Mouse (Mus musculus) gastrocnemius, postnatal 25 days (tissue): Measurements from ENCODE around the gene Mkks. TPM values are rescaled to one million over a fixed set of nuclear protein-coding genes. Genes with fewer than 3 reads are reported as not detected.
A peak's percentile ranks its signal among the peaks of the same experiment; 100 is the strongest.
"Not testable (repeated sequence)": the region's sequence is repeated elsewhere in the genome, so short reads cannot be mapped to it uniquely, and the experiment has no call there.

Source experiments
- DNase-seq: peaks from one replicate; pipeline ENCODE4 v3.0.0; 2022
- long read RNA-seq, 2 experiments: library from polyadenylated mRNA; stranded (forward); transcript quantifications; one replicate each; pipeline ENCODE4 v2.0.0; 2021
- total RNA-seq, 2 experiments: library from RNA; stranded (reverse); gene quantifications; 1 replicate in 1 of 2; 2 replicates in 1 of 2; pipeline ENCODE4 v1.2.3; 2021

Gene Mkks
- total RNA-seq = 10 to 100 TPM; 21.6 to 28.7 TPM
- long read RNA-seq, experiment 1, partial matches to known transcripts = 10 of 19 reads
- long read RNA-seq, experiment 1, other reads (novel, unspliced or antisense) = 7 of 19 reads
- long read RNA-seq, experiment 2, transcript Mkks-202 (6 exons, 3,178 nt) = major isoform, 13 of 19 reads
- long read RNA-seq, experiment 2, partial matches to known transcripts = 0 of 19 reads
- long read RNA-seq, experiment 2, other reads (novel, unspliced or antisense) = 6 of 19 reads

DNA sequence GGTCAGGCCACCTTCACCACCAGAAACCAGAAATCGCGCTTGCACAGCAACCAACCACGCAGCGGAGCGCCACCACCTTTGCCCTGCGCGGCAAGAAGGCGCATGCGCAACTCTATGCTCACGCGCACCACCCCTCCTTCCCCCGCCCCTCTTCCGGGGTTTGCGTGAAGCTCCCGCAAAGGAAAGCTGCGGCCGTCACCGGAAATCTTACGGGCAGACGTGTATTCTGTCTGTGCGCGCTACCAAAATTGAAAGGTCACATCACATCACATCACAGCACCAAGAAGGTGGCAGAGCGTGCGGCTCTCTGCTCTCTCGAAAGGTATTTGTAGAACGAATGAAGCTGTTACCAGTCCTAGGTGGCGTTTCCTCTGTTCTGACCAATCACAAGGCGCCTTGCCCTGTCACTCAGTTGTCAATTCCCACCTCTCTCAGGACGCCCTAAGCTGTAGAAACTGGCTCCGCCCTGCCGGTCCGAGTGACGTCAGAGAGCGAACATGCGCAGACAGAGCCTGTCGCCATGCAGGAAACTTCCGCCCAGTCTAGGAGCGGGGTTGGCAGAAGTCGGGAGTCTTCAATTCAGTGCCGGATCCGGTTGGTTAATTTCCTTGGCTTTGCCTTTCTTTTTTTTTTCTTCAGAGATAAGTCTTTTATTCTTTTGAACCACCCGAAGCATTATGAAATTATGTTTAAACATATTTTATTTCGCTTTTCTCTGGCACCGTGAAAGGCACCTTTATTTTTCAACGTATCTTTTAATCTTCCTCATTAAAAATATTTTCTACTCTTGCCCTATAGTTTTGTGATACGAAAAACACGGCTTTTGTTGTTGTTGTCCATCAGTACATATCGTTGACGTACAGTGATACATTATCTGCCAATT lies at the start of gene Mkks, which contains the start of the genes Slx4ip and AL731706.1:
Mkks (minus strand) TSS at position 322 of the 883 bp plus-strand sequence.
Slx4ip (plus strand) TSS at position 151 of the 883 bp plus-strand sequence.
AL731706.1 (minus strand) TSS at position 322 of the 883 bp plus-strand sequence.
- peak; percentile 99 for DNase-seq

DNA sequence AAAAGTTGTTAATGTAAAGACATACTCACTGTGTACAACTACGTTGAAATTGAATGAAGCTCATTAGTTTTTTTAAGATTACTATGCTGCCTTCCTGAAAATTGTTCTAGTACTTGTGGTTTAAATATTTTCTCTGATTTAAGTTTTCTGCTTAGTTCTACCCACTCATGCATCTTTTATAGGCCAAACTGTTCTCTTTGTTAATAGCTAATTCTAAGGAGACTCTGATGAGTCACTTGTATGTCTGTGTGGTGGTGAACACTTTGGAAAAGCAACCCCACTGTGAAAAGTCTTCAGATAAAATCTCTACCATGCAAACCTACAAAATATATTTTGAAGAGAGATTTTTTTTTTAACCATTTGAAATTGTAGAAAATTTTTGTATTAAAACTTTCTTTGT lies 47.1 kb upstream of the Mkks start:
- DNase-seq = no peak

DNA sequence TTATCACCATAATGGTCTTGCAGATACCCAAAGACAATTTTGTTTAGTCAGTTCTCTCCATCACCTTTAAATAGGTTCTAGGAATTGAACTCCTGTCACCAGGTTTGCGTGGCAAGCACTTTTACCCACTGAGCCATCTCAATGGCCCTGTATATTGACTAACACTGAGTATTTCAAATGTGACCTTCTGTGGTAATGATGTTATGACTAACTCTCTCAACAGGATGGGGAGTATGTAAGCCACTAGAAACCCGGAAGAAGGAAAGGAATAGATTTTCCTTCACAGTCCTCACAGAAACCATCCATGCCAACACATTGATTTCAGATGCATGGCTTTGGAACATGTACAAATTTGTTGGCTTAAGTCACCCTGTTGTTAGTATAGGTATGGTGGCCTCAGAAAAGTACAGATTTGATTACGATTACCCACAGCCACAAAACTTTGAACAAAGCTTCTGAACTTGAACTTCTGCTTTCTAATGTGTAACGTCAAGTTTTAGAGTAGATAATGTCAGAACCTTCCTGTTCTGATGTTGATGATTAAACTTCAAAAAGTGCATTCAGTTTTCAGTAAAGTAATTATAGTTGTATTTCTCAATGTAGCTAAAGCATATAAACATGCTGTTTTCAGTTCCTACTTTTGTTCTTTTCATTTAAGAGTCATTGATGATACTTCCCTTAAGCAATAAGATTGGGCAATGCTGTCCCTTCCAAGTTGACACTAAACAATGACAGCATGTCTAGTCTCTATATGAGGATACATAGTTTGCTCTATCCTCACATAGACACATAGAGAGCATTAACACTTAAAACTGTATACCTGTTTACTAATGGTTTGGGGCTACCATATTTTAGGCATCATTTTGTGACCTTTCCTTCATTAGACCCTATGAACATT lies 45.5 kb upstream of the Mkks start:
- DNase-seq = no peak

DNA sequence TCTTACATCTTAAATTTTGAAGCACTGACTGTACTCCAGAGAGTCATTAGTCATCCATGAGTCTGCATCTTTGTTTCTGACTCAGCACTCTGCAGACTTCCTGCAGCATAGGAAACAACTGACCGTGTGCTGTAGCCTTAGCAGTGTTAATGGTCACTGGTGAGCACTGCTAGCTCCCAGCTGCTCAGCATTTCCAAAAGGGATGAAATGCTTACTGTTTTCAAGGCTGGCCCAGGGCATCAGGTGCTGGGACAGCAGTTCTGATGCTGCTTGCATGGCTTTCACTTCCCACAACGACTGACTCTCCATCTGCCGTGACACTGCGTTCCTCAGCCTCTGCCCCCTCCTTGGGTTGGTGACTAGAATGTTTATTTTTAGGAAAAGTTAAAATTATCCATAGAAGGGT lies 29.8 kb upstream of the Mkks start:
- DNase-seq = peak; percentile 27

DNA sequence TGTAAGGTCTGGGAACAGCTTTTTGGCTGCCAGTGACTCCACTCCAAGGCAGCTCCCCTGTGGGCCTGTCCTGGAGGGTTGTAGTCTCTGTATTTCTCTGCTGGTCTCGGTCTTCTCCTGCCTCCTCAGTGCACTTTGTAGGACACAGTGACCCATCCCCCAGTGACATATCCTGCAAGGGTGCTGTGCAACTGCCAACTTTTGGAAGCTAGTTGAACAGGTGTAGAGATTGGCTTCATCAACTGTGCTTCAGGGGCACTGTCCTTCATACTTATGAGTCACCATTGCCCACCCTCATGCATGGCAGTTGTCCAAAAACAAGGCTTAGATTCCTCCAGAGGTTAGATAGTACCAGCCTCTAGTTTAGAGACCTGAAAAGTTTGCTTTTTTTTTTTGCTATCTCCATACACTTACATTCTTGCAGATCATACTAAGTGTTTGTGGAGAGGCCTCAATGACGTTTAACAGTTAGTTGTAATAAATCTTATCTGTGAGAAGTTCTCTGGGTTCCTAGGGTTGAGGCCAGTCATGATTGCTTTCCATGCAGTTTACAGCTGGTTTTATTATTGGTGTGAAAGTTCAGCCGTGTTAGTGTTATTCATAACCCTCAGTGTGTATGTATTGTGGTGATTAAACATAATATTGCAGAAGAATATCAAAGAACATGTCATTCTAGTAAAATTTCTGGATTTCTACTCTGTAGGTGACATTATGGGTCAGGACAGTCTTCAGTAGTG lies 29.2 kb upstream of the Mkks start:
- DNase-seq = no peak

DNA sequence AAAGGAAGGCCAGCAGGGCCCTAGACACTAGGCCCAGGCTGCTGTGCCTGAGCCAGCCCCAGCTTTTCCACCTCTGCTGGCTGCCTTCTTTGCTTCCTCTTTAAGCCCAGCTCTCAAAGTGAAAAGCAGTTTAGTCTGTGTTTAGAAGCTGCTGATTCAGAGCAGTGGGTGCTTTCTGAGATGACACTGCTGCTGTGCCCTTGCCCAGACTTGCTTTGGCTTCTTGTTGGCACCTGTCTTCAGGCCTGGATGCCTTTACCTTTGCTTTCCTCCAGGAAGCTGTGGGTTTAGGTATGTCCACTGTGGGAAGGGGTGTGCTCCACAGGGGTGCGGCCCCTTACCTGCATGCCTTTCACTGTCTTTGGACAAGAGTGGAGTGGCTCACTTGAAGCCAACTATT lies 28.2 kb upstream of the Mkks start:
- DNase-seq = no peak

DNA sequence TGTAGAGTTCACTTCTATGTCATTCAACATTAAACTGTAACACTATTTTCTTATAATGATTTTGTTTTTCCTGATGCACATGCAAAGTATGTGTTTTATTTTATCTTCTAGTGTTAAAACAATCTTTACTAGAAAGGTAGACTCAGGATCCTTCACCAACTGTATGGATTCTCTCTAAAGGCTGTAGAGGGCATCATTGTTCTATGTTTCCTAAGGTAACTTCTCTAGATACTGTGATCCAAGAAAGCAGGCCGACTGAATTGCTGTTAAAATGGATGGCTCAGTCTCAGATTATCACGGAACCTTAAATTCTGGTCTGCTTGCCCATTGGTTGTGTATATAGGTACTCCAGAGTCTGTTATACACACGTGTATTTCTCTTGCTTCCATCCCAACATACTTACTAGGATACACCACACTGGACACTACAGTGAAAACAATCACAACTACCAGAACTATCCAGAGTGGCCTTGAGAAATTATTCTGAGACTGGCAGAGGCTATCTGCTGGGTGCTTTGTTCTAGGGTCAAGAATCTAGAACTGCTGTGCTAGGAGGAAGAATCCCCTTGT lies 23.2 kb upstream of the Mkks start:
- no peak for DNase-seq

DNA sequence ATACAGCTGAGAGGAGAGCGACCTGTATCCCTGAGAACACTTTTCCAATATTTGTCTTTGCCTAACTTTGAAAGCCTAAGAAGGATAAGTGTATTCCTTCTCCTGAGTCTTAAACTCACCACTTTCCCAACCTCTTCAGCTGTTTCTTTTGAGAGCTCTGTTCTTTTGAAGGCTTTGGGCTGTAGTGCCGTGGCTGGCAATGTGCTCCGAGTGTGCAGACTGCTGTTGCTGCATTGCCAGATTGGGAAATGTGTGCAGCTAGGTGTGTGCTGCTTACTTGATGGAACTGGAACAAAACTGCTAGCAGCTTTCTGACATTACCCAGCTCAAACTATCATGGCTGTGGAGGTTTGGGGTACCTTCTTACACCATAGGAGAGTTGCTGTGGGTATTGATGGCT lies 21.8 kb upstream of the Mkks start:
- no peak for DNase-seq

DNA sequence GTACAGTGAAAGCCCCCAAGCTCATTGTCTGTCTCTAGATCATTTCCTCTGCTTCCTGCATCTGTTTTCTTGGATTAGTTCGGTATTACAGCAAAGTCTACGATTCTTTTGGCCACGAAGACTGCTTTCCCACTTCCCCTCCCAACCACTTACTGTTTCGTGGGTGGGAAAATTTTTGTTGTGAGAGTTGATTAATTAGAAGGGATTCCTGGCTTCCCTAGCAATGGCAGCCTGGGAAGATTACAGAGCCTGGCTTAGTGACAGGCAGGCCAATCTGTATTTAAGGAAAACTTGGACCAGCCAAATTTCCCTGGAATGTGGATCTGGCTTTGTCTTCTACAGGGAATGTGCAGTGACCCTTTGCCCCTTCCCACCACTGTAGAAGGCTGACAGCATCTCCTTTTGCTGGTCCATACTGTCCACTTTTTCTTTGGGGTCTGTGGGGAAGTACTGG lies 20.8 kb upstream of the Mkks start:
- no peak for DNase-seq

DNA sequence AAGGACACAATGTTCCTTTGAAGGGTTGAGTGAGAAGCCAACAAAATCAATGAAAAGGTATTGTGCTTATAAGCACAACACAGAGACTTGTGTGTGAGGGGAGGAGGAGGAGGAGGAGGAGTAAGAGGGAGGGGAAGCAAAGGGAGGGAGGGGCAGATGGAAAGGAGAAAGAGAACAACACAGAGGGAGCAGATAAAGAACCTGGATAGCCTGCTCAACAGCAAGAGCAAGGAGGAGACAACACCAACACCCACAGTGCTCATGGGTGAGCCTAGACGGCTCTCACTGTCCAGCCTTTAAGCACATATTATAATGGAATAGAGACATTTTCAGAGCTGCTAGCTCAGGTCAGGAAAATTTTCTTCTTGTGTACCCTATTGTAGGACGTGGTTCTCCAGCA lies 18.1 kb upstream of the Mkks start:
- no peak for DNase-seq

DNA sequence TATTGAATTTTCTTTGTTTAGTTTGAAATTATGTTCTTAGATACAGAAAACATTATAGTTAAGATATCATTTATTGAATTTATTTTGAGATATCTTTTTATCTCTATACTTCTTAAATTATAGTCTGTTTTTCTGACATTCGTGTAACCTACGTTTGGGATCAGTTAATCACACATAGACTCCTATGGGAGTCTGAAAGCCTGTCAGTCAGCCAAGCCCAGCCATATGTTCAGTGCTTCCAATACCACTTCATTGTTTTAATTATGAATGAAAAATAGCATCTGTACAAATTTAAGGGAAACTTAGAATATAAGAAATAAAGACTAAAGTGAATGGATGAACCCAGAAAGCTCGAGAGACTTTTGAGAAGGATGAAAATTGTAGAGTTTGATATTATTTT lies 17.4 kb upstream of the Mkks start:
- DNase-seq = no peak

DNA sequence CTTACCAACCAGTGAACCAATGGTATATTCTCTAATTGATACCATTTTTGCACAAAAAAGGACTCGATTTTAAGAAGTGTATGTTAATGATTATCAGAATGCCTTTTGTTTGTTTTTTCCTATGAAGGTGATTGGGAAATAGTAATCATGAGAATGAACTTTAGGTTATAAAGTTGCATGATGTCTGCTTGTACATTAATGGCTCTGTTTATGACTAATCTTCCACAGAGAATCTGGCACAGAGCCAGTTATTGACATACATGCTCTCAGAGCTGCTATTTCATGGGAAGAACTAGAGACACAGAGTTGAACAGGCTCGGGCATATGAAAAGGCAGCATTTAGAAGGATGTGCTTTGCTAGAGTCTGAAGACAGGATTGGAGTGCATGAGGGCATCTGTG lies 4.9 kb upstream of the Mkks start:
- no peak for DNase-seq

DNA sequence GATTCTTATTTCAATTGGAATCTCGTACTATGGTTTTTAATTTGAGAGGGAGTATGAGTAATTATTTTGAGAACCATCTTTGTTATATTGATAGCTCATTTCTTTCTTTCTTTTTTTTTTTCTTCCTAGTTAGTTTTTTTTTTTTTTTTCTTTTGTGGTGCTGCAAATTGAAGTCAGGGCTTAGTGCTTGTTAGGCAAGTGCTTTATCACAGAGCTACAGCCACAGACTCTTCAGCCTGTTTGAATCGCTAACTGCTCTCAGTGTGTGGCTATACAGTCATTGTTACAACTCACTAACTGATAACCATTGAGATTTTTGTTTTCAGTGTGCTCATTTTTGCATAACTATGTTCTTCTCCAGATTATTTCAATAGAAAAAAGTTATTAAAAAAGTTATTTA lies 3.3 kb upstream of the Mkks start:
- DNase-seq = no peak

DNA sequence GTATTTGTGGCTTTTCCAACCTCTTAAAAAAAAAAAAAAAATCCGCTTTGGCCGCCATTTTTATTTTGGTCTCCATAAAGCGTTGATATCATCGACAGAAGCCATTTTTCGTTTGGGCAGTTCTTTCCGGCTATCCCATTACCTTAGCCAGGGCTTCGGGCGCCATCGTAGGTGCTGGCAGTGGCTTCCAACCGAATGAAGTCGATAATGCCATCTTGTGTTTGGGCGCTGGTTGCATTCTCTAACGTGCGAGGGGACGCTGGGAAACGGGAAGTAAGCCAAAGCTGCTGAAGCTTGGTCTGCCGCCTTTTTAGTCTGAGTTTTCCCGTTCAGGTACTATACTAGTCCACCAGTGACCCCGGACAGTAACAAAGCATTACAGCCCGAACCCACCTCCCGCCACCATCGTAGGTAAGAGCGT lies 772 bp upstream of the Mkks start:
- peak; percentile 95 for DNase-seq

DNA sequence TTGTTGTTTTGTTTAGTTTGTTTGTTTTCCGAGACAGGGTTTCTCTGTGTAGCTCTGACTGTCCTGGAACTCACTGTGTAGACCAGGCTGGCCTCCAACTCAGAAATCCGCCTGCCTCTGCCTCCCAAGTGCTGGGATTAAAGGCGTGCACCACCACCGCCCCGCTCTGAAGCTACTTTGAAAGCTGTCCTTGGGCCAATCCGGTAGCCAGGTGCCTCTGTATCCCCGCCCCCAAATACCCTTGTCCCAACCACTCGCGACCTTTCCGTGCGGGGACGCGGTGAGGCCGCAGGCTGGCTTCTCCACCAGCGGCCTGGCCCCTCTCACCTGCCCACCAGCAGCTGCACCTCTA lies 497 bp downstream of the Mkks start:
- not testable (repeated sequence) for DNase-seq

DNA sequence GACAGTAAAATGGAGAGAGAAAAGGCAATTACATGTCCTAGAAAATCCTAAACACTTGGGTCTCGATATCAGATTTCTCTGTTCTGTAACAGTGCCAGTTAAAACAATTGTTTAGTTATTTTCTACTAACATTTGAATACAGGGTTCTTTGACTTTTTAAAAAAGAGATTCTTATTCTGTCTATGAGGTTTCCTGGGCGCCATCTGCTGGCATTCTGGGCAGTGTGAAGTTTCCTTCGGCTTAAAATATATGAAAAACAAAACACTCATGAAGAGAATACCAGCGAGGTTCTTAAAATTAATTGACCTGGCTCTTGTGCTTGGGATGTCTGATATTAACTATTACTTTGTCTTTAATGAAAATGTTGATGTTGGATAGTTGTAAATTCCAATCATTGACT lies 4.3 kb downstream of the Mkks start:
- no peak for DNase-seq

DNA sequence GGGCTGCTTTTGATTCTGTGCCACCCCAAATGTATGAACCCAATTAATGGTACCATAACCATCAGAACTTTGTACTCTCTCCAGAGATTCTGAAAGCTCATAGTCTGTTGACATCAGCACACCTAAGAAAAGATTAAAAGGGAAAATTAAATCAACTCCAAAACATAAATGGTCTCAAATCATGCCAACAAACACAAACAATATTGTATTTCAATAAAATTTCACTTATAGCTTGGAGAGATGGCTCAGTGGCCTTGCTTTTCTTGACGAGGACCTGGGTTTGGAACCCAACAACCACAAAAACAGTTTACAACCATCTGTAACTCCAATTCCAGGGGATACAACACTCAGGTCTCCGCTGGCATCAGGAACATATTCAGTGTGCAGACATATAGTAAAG lies 5.6 kb downstream of the Mkks start, which contains the start of gene AL731706.2:
AL731706.2 (minus strand) TSS at position 101 of the 400 bp plus-strand sequence.
- DNase-seq = no peak

DNA sequence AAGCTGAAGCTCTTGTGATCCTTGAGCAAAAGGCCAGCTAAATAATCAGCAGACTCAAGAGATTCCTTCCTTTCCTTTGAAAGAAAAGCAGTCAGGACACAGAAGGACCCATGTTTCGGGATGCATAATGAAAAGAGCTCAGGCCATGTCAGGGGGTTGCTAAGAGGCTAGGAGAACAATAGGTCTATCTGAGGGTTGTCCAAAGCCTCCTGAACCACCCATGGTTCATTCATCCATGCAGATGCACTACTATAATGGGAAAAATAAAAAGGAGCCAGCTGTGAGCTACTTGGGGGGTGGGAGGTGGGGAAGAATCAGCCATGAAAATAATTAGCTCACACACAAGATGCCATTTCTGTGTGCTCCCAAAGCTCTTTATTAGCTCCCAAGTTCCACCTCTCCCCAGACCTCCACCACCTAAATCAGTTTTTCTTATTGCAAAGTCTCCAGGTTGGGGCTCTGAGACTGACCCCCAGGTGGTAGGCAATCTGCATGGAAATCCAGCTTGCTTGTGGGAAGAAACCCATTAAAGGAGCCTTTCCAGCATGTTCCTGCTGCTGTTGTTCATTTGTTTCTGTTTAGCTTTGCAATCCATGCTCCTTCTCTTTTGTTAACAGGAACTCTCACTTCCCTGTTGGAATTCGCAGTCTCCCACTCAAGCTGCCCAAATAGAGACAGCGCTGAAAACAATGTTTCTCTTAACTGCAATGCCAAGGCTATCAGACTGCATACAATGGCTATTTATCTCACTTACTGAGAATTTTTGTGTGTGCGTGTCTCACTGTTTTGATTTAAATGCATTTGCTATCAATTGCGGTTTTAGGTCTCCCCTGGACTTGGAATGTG lies 36.4 kb downstream of the Mkks start:
- no peak for DNase-seq

DNA sequence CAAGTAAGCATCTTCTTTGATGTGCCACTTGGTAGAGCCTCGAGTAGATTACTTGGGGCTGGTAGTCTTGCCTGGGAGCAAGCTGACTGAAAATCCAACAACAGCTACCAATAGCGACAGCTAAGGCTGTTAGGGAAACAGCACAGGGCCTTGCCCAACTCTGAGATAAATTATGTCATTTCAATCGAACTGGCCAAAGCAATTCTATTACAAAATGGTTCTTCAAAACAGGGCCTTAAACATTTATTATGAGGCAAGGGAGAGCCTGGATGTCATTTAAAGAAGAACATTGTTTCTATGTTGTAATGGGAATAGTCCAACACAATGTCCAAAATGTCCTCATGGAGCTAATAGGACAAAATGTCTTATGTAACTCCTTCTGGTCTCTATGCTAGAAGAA lies 40.8 kb downstream of the Mkks start:
- no peak for DNase-seq

DNA sequence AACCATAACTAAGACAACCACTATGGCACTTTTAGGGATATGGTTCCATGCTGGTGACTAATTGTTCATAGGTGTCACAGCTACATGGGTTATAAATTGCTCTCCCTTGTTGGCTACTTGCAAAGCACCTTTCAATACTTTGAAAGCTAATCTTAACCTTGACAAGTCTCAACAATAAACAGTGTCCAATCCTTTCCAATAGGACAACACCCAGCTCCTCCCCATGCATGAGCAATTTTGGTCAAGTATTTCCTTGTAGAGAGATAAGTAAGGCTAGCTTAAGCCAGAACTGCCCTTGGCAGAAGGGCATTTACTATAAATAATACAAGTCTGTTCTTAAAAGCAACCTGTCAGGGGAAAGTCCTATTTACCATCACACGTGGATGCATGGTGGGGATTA lies 53.2 kb downstream of the Mkks start:
- no peak for DNase-seq
